Mouse (Mus musculus) liver, embryonic 13.5 days (tissue): ENCODE measurements at regions not wholly inside any gene's neighbourhood (a gene's known extent, or its start where the extent isn't known, plus 50 kb on each side); places are given as distances from the start of the nearest gene placed in this dataset.

Experiments used
- ATAC-seq: fragments of 200-750 bp; cut with Nextera tagmentation; 2 replicates; pipeline ENCODE4 v1.8.0; 2017; ENCODE audit warnings: low read depth, mild to moderate bottlenecking, moderate number of reproducible peaks, moderate library complexity
- DNase-seq: peaks from one replicate; pipeline ENCODE4 v3.0.0; 2022
- H3K27ac ChIP-seq: fragments of 300-500 bp; sonication (generic); 2 replicates; pipeline ENCODE4 v1.5.1; 2015; ENCODE audit warnings: moderate library complexity, mild to moderate bottlenecking, inconsistent platforms
- H3K27me3 ChIP-seq: fragments of 300-500 bp; sonication (generic); 2 replicates; pipeline ENCODE4 v1.6.1; 2015; ENCODE audit warnings: mild to moderate bottlenecking, inconsistent platforms
- H3K36me3 ChIP-seq: fragments of 300-500 bp; sonication (generic); 2 replicates; pipeline ENCODE4 v1.6.1; 2015; ENCODE audit warnings: mild to moderate bottlenecking, inconsistent platforms
- H3K4me1 ChIP-seq: fragments of 300-500 bp; sonication (generic); replicated peaks from 2 replicates; pipeline ENCODE4 v1.6.1; 2015; ENCODE audit warnings: inconsistent platforms
- H3K4me2 ChIP-seq: fragments of 300-500 bp; sonication (generic); 2 replicates; pipeline ENCODE4 v1.6.1; 2015; ENCODE audit warnings: inconsistent platforms, mild to moderate bottlenecking, moderate library complexity
- H3K4me3 ChIP-seq: fragments of 300-500 bp; sonication (generic); replicated peaks from 2 replicates; pipeline ENCODE4 v1.5.1; 2015; ENCODE audit warnings: mild to moderate bottlenecking, inconsistent platforms
- H3K9ac ChIP-seq: fragments of 300-500 bp; sonication (generic); 2 replicates; pipeline ENCODE4 v1.6.1; 2015; ENCODE audit warnings: mild to moderate bottlenecking, inconsistent platforms
- H3K9me3 ChIP-seq: fragments of 300-500 bp; sonication (generic); replicated peaks from 2 replicates; pipeline ENCODE4 v1.6.1; 2016; ENCODE audit warnings: inconsistent platforms
- WGBS: fragments of 180-500 bp; shearing (Covaris S2); methylation state at CpG from one replicate; pipeline ENCODE4 v1.1.7; 2015; ENCODE audit not compliant: insufficient replicate concordance; 5-methylcytosine and 5-hydroxymethylcytosine counted together

DNA sequence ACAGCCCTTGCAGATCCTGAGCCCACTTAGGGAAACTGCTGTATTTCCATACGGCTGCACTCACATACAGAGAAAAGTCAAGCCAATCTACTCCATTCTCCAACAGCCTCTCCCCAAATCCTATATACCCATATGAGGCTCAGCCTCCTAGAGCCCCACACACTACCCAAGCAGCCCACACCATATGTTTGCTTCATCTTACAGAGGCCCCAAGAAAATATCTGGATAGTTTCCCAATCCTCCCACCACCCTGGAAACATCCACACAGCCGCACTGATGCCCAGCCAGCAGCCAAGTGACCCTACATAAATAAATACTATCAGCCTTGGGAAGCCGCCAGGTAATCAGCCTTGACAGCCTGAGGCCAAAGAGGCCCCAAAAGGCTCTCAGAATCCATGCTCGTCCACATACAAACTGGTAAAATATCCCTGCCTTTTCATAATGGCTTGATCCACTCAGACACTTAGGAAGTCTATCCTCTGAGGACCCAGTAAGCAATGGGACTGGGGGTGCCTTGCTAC lies 153.1 kb upstream of the Fam78b start:
- Histone ChIP-seq H3K27ac (no peak overlapping the region), H3K36me3 (no peaks in the 10 kb centered on the region), H3K27me3 (no peaks in the 10 kb centered on the region), H3K4me3 (no peak overlapping the region), H3K9me3 (no peaks in the 10 kb centered on the region), H3K4me1 (no peaks in the 10 kb centered on the region), H3K4me2 (no peak overlapping the region), H3K9ac (no peak overlapping the region)
- DNase-seq (no peak), ATAC-seq (no peak)
- 46% methylated on average over 4 of the region's 4 CpGs for WGBS

DNA sequence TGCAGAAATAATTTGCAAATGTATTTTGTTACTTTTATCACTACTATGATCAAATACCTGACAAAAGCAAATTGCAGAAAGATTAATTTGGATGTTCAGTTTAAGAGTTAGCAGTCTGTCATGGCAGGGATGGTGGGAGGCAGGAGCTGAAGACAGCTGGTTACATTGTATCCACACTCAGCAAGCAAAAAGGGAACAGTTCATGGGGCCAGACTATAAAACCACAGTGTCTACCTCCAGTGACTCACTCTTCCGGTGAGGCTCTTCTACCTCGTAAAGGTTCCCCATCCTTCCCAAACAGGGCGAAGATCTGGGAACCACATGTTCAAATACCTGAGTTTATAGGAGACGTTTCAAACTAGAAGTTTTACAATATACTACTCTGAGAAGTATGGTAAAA lies 145.2 kb upstream of the Fam78b start:
- 46% methylated on average over 4 of the region's 4 CpGs for WGBS
- Histone ChIP-seq H3K9me3 (no peaks in the 10 kb centered on the region), H3K27me3 (no peaks in the 10 kb centered on the region), H3K4me2 (no peak overlapping the region), H3K4me3 (no peak overlapping the region), H3K4me1 (no peaks in the 10 kb centered on the region), H3K9ac (no peak overlapping the region), H3K27ac (no peak overlapping the region), H3K36me3 (no peaks in the 10 kb centered on the region)
- DNase-seq (no peak), ATAC-seq (no peak)

DNA sequence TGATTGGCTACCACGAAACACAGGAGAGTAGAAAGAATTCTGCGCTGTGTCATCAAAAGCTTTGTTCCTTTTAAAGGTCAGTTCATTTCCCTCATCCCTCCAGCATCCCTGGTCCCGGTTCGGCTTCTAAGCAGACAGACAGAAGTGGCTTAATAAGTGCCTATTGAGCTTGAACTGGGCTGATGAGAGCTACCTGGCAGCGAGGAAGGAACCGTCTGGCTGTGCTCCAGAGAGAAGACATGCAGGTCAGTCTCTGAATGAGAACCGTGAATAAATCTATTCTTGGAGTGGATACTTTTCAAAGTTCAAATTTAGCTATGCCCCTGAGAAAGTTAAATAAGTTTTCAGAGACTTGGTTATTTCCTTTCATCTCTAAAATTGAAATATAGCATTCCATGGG lies 135.0 kb upstream of the Fam78b start:
- H3K4me2 ChIP-seq: no peak overlapping the region

DNA sequence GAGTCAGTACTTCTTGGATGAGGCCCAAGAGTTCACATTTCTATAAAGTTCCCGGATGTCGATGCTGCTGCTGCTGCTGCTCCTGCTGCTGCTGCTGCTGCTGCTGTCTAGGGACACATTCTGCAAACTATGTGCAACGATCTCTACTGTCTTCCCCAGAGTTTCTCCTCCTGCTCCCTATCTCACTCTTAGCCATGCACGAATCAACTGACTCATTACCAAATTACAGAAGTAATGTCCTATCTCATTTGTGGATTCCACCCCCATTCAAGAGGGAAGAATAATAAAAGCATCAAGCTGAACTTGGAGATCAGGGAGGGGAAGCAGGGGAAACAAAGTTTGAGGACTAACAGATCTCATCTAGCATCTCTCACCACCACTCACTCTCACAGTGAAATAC lies 130.0 kb upstream of the Fam78b start:
- ATAC-seq (no peak), DNase-seq (no peak)
- Histone ChIP-seq H3K9me3 (no peaks in the 10 kb centered on the region), H3K4me1 (no peaks in the 10 kb centered on the region), H3K4me3 (no peak overlapping the region), H3K9ac (no peak overlapping the region), H3K4me2 (no peak overlapping the region), H3K27ac (no peak overlapping the region), H3K36me3 (no peaks in the 10 kb centered on the region), H3K27me3 (no peaks in the 10 kb centered on the region)
- WGBS: 56% methylated on average over 4 of the region's 4 CpGs

More for the DNA sequence above, 135.0 kb upstream of the Fam78b start:
- WGBS: 64% methylated on average over 7 of the region's 7 CpGs
- Histone ChIP-seq H3K27ac (no peak overlapping the region), H3K36me3 (no peaks in the 10 kb centered on the region), H3K9me3 (no peaks in the 10 kb centered on the region), H3K9ac (no peak overlapping the region), H3K4me3 (no peak overlapping the region), H3K4me1 (no peaks in the 10 kb centered on the region), H3K27me3 (no peaks in the 10 kb centered on the region)
- DNase-seq: no peak
- no peak for ATAC-seq

DNA sequence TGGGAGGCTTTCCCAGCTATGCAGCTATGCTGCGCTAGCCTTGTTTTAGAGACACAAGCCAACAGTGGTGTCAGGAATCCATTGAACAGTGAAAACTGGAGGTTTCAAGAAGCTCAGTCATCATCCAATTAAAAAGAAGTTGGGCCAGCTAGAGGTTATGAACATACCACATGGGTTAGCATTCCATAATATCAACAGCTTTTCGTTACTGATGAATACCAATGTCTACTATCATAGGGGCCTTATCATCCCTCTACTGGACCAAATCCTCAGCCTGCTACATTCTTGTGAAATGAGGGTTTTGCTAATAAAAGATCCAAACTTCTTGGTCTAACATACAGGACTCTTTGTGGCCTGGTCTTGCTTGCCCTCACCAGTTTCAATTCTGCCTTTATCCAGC lies 124.8 kb upstream of the Fam78b start:
- no peaks in the 10 kb centered on the region for H3K9me3 ChIP-seq
- no peak overlapping the region for H3K27ac ChIP-seq
- no peak for ATAC-seq
- no peaks in the 10 kb centered on the region for H3K27me3 ChIP-seq
- H3K4me1 ChIP-seq: no peaks in the 10 kb centered on the region
- H3K4me3 ChIP-seq: no peak overlapping the region
- H3K4me2 ChIP-seq: no peak overlapping the region
- WGBS: 71% methylated on average over 2 of the region's 2 CpGs
- no peak overlapping the region for H3K9ac ChIP-seq
- no peak for DNase-seq
- no peaks in the 10 kb centered on the region for H3K36me3 ChIP-seq

DNA sequence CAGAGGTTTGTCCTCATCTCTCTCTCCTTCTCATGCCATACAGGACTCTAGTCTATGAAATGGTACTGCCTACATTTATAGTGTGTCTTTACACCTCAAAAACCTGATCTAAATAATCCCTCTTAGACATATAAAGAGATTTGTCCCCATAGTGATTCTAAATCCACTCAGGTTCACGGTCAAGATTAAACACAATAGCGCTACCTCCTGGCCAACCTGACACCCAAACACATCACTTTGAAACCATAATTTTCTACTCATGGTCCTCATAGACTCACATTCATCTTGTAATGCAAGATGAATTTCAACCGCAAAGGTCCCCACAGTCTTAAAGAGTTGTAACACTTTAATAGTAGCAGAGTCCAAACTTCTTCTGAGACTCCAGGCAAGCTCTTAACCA lies 118.0 kb upstream of the Fam78b start:
- H3K4me1 ChIP-seq: no peaks in the 10 kb centered on the region
- H3K9ac ChIP-seq: no peak overlapping the region
- DNase-seq (no peak), ATAC-seq (no peak)
- H3K27ac ChIP-seq: no peak overlapping the region
- no peaks in the 10 kb centered on the region for H3K9me3 ChIP-seq
- H3K4me2 ChIP-seq: no peak overlapping the region
- H3K4me3 ChIP-seq: no peak overlapping the region
- 73% methylated on average over 3 of the region's 3 CpGs for WGBS
- H3K36me3 ChIP-seq: no peaks in the 10 kb centered on the region
- no peaks in the 10 kb centered on the region for H3K27me3 ChIP-seq

DNA sequence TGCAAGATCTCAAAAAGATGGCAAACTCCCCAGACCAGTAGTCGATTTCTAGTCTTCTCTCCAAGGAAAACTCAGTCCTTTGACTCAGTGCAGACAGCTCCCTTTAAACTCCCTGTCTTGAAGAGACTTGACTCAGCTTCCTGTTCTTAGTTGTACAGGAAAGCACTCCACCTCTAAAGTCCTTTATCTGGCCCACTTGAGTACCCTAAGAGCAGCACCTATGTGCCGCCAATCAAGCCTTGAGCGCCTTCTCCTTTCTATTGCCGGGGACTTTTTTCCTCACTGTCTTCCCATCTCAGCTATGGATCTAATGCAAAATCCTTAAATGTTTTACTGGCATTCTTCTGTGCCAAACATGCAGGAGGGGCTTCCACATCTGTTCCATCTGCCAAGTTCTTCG lies 105.3 kb upstream of the Fam78b start:
- Histone ChIP-seq H3K27me3 (no peaks in the 10 kb centered on the region), H3K9ac (no peak overlapping the region), H3K27ac (no peak overlapping the region), H3K4me3 (no peak overlapping the region), H3K36me3 (no peaks in the 10 kb centered on the region), H3K4me2 (no peak overlapping the region), H3K9me3 (no peaks in the 10 kb centered on the region), H3K4me1 (no peaks in the 10 kb centered on the region)
- DNase-seq (no peak), ATAC-seq (no peak)
- WGBS: 64% methylated on average over 5 of the region's 5 CpGs

DNA sequence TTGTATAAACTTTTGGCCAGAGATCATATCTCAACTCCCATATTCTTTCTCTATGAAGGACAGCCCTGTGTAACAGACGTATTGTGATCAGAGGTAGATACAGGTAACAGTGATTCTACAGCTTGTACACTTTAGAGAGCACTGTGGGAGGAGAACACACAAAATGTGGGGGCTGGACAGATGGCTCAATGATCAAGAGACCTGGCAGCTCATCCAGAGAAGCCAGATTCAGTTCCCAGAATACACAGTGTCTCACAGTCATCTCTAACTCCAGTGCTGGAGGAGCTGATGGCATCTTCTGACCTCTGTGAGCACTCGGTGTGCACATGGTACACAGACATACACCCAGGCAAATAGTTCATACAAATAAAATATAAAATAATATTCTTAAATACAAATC lies 102.5 kb upstream of the Fam78b start:
- H3K27ac ChIP-seq: no peak overlapping the region
- WGBS: 69% methylated on average over 2 of the region's 2 CpGs
- no peaks in the 10 kb centered on the region for H3K4me1 ChIP-seq
- ATAC-seq: no peak
- no peaks in the 10 kb centered on the region for H3K36me3 ChIP-seq
- DNase-seq: no peak
- no peaks in the 10 kb centered on the region for H3K27me3 ChIP-seq
- H3K4me3 ChIP-seq: no peak overlapping the region
- no peak overlapping the region for H3K9ac ChIP-seq
- no peaks in the 10 kb centered on the region for H3K9me3 ChIP-seq
- H3K4me2 ChIP-seq: no peak overlapping the region

DNA sequence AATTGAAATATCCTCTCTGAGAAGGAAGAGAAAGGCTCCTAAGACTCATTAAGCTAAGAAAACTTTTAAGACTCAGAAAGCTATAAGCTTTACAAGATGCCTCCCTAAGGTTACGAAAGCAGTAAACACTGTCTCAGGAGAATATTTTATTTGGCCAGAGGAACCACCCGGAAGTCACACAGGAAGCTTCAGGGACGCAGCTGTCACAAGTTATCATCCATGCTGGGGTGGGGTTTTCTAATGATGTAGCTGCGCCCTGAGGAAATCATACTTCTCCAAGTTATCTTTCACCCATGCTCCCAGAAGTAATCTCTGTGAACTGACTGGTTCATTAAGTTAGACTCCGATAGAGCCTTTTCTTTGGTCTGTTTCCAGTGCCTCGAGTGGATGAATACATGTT lies 102.0 kb upstream of the Fam78b start:
- H3K27ac ChIP-seq: no peak overlapping the region
- no peak for ATAC-seq
- no peaks in the 10 kb centered on the region for H3K9me3 ChIP-seq
- no peak overlapping the region for H3K4me3 ChIP-seq
- H3K9ac ChIP-seq: no peak overlapping the region
- 41% methylated on average over 6 of the region's 6 CpGs for WGBS
- H3K4me1 ChIP-seq: no peaks in the 10 kb centered on the region
- no peaks in the 10 kb centered on the region for H3K27me3 ChIP-seq
- DNase-seq: no peak
- H3K36me3 ChIP-seq: no peaks in the 10 kb centered on the region
- H3K4me2 ChIP-seq: no peak overlapping the region

DNA sequence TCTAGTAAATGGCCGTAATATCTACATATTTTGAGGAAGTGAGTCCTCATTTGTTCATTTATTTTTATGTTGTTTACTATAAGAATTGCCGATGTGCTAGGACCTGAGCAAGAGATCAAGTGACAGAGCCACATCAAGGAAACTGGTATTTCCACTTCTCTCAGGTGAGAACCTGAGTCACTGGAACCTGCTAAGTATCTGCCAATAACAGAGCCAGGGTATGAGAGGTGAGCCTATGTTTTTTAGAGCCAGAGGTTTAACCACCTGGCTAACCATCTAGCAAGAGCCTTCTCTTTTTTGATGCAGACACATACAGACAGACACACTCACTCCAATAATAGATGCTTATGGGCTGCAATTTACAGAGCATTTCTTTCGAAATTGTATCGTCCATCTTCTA lies 101.2 kb upstream of the Fam78b start:
- ATAC-seq (no peak), DNase-seq (no peak)
- WGBS: 64% methylated on average over 4 of the region's 4 CpGs

DNA sequence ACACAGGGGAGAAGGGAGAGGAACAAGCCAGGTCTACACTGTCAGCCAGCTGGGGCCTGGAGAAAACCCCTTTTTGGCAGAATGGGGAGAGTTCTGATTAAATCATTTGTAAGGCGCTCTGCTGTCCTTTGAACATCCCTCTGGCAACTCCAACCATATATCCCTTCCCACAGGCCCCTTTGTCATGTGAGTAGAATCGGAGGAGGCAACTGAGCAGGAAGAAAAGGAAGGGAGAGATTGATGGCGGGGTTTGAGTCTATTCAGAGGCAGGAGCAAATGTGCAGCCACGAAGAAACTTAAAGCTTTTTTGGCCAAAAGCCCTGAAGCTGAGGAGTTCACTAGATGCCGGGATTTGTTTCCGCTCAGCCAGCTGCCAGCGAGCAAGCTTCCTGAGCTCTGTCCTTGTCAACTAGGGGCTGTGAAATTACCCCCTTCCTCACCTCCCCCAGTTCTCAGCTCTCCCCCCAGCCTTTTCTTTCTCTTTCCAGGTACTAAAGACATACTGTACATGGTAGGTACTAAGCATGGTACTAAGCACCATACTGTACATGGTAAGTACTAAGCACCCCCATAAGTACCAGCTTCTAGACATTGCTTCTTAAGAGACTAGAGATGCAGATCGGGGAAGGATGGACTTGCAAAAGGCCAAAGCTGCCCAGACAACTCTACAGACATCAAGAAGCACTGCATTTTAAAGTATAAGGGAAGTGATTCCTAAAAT lies 100.6 kb upstream of the Fam78b start:
- ATAC-seq (no peak), DNase-seq (no peak)
- no peak overlapping the region for H3K4me2 ChIP-seq

More for the DNA sequence above, 101.2 kb upstream of the Fam78b start:
- Histone ChIP-seq H3K9ac (no peak overlapping the region), H3K4me2 (no peak overlapping the region), H3K4me1 (no peaks in the 10 kb centered on the region), H3K4me3 (no peak overlapping the region), H3K36me3 (no peaks in the 10 kb centered on the region), H3K9me3 (no peaks in the 10 kb centered on the region), H3K27ac (no peak overlapping the region), H3K27me3 (no peaks in the 10 kb centered on the region)

DNA sequence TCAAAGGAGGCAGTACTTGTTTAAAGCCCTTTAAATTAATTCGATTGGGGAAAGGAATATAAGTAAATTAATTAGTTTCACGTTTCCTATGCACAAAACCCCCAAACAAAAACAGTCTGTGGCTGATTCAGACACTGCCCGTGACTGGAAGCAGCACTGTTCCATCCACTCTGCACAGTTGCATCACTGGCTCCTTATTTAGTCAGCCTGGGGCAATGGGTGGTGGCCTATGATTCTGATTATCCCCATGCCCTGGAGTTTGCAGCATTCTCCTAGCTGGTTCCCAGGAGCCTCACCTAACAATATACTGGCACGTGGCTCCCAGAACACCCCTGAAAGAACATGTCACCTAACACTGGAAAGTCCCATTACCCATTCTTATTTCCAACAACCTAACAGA lies 99.6 kb upstream of the Fam78b start:
- H3K4me2 ChIP-seq: no peak overlapping the region
- no peaks in the 10 kb centered on the region for H3K4me1 ChIP-seq
- whole genome bisulfite sequencing: 58% methylated on average over 4 of the region's 4 CpGs
- H3K36me3 ChIP-seq: no peaks in the 10 kb centered on the region
- H3K9ac ChIP-seq: no peak overlapping the region
- H3K4me3 ChIP-seq: no peak overlapping the region
- H3K27ac ChIP-seq: no peak overlapping the region
- ATAC-seq (no peak), DNase-seq (no peak)
- no peaks in the 10 kb centered on the region for H3K9me3 ChIP-seq
- no peaks in the 10 kb centered on the region for H3K27me3 ChIP-seq

More for the DNA sequence above, 100.6 kb upstream of the Fam78b start:
- Histone ChIP-seq H3K27me3 (no peaks in the 10 kb centered on the region), H3K9me3 (no peaks in the 10 kb centered on the region), H3K27ac (no peak overlapping the region), H3K9ac (no peak overlapping the region), H3K4me1 (no peaks in the 10 kb centered on the region), H3K36me3 (no peaks in the 10 kb centered on the region), H3K4me3 (no peak overlapping the region)
- WGBS: 51% methylated on average over 8 of the region's 8 CpGs
